Mouse (Mus musculus) megakaryocyte, embryonic 14.5 days (primary cell): ENCODE data around the gene Cfl1. TPM values are rescaled to one million over a fixed set of nuclear protein-coding genes. Genes with fewer than 3 reads are reported as not detected.
A peak's percentile ranks its signal among the peaks of the same experiment; 100 is the strongest.

Experiments used
- H3K27me3 ChIP-seq: replicated peaks from 2 replicates; pipeline ENCODE3; 2012; ENCODE audit warnings: inconsistent platforms
- H3K36me3 ChIP-seq: replicated peaks from 2 replicates; pipeline ENCODE3; 2012; ENCODE audit warnings: low read length, inconsistent platforms, mixed read lengths
- H3K4me1 ChIP-seq: 2 replicates; pipeline ENCODE4 v1.6.1; 2012; ENCODE audit warnings: inconsistent platforms
- H3K4me3 ChIP-seq: replicated peaks from 2 replicates; pipeline ENCODE3; 2012; ENCODE audit warnings: moderate library complexity, mild to moderate bottlenecking, inconsistent platforms
- H3K9me3 ChIP-seq: 2 replicates; pipeline ENCODE4 v1.6.1; 2012; ENCODE audit warnings: inconsistent platforms
- FLI1 ChIP-seq: IDR thresholded peaks from 2 replicates; pipeline ENCODE4 v1.6.1; 2012; ENCODE audit warnings: low read length, inconsistent platforms, mixed read lengths
- GATA1 ChIP-seq: IDR thresholded peaks from 3 replicates; pipeline ENCODE4 v1.6.1; 2012; ENCODE audit warnings: mixed read lengths, low read length, inconsistent platforms, borderline replicate concordance
- polyA plus RNA-seq: library from polyadenylated mRNA; stranded (reverse); fragments of >175 nt; gene quantifications from 2 replicates; pipeline ENCODE4 v1.2.3, GENCODE M21; 2012; ENCODE audit warnings: low replicate concordance; ENCODE audit not compliant: insufficient read depth

Cfl1 gene
- polyA plus RNA-seq, 1 experiment, result 2,588 TPM

DNA sequence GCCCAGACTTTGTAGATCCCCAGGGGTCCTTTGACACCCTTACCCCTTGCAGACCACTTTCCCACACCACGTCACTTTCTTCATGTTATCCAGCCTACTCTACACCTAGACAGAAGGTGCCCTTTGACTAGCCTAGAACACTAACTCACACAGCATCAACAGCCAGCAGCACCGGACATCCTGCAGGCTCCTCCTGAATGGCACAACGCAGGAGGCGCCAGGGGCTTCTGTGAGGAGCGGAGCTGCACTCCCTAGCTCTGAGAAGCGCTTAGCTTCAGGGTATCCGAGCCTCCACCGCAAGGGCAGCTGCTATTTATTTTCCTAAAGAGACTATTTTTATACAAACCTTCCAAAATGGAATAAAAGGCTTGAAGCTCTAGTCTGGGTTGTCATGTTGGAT is 34.7 kb upstream of the Cfl1 start:
- Histone ChIP-seq H3K27me3 (peaks cover 9% of the 10 kb centered on the region), H3K4me3 (peak overlapping the region; percentile 72), H3K9me3 (no peaks in the 10 kb centered on the region), H3K36me3 (peaks cover 20% of the 10 kb centered on the region), H3K4me1 (peaks cover 50% of the 10 kb centered on the region)
- TF ChIP-seq GATA1 (no peak), FLI1 (no peak)

DNA sequence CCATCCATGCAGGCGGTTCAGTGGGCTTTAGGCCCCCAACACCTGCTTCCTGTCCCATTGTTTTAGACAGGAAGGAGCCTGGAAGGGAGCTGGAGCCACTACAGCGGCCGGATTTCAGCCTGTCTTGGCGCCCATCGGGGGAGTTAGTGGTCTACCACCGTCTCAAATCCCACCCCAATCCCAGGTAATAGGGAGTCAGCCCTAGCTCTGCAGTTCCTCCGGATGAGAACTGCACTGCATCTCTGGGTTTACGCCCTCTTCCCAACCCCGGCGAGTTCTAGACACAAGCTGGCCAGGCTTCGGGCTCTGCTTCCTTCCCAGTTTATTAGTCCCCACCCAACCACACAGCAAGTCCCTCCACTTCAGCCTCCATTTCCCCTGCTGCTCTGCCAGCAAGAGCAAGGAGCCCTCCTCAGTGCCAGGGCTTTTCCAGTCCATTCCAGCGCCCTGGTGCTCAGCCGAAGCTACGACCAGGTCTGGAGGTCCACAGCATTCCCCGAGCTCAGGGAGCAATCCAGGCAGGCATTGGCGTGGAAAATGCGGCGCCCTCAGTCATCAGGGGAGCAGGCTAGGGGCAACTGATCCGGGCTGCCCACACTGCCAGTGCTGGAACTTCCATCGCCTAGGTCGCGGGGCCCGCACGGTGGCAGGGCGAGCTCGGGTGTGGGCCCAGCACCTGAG is 33.9 kb upstream of the Cfl1 start:
- H3K4me1 ChIP-seq, result peaks cover 56% of the 10 kb centered on the region
- peak overlapping the region; percentile 97 for H3K4me3 ChIP-seq
- peaks cover 20% of the 10 kb centered on the region for H3K36me3 ChIP-seq
- H3K9me3 ChIP-seq, result no peaks in the 10 kb centered on the region
- TF ChIP-seq GATA1, result no peak
- peaks cover 4% of the 10 kb centered on the region for H3K27me3 ChIP-seq

DNA sequence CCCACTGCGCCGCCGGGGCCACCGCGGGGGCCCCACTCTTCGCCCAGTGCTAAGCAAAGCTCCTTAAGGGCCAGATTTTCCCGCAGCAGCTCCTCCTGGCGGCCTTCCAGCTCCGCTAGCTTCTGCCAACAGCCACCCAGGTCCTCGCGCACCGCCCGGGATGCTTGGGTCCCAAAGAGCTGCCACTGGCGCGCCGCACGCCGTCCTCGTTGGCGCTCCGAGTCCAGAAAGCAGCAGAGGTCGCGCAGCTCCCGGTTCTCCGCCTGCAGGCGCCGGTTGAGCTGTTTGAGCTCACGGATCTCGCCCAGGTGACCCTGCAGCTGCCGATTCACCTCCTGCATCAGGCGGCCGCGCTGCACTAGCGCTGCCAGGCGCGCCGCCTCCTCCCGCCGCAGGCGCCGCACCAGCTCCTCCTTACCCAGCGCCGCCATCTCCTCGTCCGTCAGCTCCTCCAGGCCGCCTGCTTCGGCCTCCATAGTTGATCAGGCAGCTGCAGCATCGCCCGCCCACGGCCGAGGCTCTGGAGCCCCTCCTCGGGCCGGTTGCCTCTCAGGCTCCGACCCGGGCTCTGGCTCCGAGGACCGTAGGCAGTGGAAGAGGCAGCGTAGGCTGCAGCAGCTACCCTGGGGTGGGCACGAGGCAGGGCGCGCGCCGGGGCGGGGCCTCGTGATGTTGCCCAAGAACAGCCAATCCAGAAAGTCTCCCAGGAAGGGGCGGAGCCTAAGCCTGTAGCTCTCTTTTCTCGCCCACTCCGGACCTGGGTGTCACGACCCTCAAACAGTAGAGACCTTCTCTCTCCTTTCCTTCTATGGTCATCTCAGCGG is 33.1 kb upstream of the Cfl1 start:
- H3K4me1 ChIP-seq, result peaks cover 57% of the 10 kb centered on the region

DNA sequence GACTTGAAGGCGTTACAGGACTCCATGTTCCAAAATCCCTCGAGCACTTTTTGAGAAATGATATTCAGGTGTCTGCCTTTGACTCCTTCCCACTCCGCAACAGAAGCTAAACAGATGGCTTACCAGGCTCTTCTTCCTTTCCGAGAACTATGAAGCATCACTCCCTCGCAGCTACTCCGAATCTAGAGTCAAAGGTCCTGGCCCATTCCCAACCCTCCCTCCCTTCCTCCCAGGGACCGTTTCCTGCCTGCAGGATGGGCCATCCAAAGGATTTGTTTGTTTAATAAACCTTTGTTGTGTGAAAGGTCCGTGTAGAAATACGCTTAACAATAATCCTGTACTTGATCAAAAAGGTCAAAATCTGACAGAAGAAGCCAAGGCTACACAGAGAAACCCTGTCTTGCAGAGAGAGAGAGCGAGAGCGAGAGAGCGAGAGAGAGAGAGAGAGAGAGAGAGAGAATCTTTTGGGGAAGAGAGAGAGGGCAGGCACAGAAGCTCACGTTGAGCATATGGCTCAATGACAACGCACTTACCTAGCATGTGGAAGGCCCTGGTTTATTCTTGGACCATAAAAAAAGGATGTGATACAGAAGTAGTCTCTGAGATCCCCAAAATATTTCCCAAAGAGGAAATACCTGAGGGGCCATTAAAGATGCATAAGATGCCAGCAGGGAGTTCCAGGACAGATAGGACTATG is 32.4 kb upstream of the Cfl1 start, which contains the start of gene Ccdc85b:
Ccdc85b (minus strand) TSS at position 149 of the 697 bp plus-strand sequence.
- H3K36me3 ChIP-seq, result peaks cover 35% of the 10 kb centered on the region
- no peak for TF ChIP-seq FLI1
- no peak for TF ChIP-seq GATA1
- H3K9me3 ChIP-seq, result no peaks in the 10 kb centered on the region
- H3K4me1 ChIP-seq, result peaks cover 57% of the 10 kb centered on the region
- H3K4me3 ChIP-seq, result peak within 1 kb of the TSS; percentile 97
- no peaks in the 10 kb centered on the region for H3K27me3 ChIP-seq

More for the DNA sequence above, 33.1 kb upstream of the Cfl1 start:
- Histone ChIP-seq H3K27me3 (no peaks in the 10 kb centered on the region), H3K4me3 (peak overlapping the region; percentile 97), H3K9me3 (no peaks in the 10 kb centered on the region), H3K36me3 (peaks cover 28% of the 10 kb centered on the region)
- TF ChIP-seq FLI1 (no peak), GATA1 (no peak)

DNA sequence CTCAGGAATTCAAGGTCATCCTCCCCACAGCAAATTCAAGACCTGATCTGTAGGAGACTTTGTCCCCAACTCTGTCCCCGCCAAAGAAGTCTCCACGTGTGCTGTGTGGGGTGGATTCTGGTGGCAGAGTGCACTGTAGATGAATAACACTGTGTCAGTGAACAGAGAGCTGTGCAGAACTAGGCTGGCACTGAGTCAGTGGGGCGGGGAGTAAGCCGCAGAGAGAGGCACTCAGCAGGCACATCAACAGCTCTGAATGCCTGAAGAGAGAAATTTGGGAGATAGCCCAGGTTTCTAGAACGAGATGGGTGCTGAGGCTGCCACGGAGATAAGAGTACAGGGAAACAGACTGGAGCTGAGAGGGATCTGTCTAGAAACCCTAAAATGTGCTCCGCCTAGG is 31.2 kb upstream of the Cfl1 start:
- TF ChIP-seq FLI1, result no peak
- no peak for TF ChIP-seq GATA1
- Histone ChIP-seq H3K9me3 (no peaks in the 10 kb centered on the region), H3K36me3 (peaks cover 42% of the 10 kb centered on the region), H3K4me3 (no peak overlapping the region), H3K27me3 (no peaks in the 10 kb centered on the region), H3K4me1 (peaks cover 65% of the 10 kb centered on the region)

DNA sequence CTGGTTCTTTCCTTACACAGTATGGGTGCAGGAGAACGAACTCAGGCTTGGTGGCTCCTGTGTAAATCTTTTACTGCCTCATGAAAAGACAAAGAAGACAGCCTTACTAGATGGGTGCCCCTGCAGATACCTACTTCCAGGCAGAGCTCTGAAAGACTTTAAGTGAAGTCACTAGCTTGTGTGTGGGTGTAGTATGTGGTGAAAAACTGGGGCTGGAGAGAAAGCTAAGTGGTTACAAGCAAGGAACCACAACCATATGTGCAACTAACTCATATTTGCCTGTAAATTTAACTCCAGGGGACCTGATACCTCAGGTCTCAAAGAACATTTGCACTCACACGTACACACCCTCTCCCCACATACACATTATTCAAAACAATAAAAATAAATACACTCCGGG is 30.4 kb upstream of the Cfl1 start:
- Histone ChIP-seq H3K27me3 (no peaks in the 10 kb centered on the region), H3K4me1 (peaks cover 71% of the 10 kb centered on the region), H3K9me3 (no peaks in the 10 kb centered on the region), H3K36me3 (peaks cover 42% of the 10 kb centered on the region), H3K4me3 (peak overlapping the region; percentile 100)
- TF ChIP-seq GATA1, result no peak
- no peak for TF ChIP-seq FLI1

DNA sequence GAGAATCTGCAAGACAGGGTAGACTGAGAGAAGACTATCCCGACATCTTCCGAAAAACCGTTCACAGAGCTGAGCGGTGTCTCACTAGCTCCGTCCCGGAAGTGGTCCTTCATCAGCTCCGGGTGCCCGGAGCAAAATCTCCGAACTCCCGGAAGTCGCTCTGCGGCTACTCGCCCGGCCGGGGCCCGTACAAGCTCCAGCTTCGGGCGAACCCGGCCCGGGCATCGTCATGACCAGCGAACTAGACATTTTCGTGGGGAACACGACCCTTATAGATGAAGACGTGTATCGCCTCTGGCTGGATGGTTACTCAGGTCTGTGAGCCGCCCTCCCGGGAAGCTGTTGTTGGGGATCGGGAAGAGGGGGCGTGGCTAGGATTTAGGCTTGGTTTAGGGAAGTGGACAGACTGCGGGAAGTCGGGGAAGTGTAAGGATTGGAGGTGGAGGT is 29.8 kb upstream of the Cfl1 start, which contains the start of gene Fibp:
Fibp (plus strand) TSS at position 151 of the 447 bp plus-strand sequence.
- no peak for TF ChIP-seq GATA1
- TF ChIP-seq FLI1, result no peak
- Histone ChIP-seq H3K27me3 (no peaks in the 10 kb centered on the region), H3K4me1 (peaks cover 69% of the 10 kb centered on the region), H3K36me3 (peaks cover 42% of the 10 kb centered on the region), H3K4me3 (peak within 1 kb of the TSS; percentile 100), H3K9me3 (no peaks in the 10 kb centered on the region)

DNA sequence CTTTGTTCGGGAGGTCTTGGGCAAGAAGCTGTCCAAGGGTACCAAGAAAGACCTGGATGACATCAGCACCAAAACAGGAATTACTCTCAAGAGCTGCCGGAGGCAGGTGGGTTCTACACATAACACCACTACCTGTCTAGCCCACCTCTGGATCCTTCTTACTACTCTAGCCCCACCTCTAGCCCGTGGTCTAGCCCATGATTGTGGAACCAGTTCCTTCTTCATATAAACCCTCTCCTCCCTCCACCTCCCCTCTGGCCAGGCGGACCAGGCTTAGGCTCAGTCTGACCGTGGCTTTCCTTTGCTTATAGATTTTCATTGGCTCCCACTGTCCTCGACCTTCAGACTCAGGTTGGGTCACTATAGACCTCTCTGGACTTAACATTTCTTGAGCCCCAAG is 28.8 kb upstream of the Cfl1 start:
- Histone ChIP-seq H3K9me3 (no peaks in the 10 kb centered on the region), H3K36me3 (peaks cover 51% of the 10 kb centered on the region), H3K4me3 (peak overlapping the region; percentile 100), H3K4me1 (peaks cover 66% of the 10 kb centered on the region), H3K27me3 (no peaks in the 10 kb centered on the region)
- TF ChIP-seq FLI1, result no peak
- no peak for TF ChIP-seq GATA1

DNA sequence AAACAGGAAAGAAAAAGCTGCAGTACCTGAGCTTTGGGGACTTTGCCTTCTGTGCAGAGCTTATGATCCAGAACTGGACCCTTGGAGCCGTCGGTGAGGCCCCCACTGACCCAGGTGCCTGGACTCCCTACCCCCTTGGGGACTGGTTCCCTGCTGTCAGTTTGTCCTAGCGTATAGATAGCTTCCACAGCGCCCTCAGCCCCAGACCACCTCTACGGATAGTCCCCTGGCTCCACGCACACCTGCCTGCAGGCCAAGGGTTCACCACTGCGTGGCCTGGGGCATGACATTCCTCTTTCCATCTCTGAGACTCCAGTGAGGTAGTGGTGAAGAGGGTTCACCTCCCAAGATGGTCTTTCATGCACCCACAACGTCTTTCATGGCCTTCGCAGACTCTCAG is 27.0 kb upstream of the Cfl1 start:
- H3K36me3 ChIP-seq, result peaks cover 67% of the 10 kb centered on the region
- H3K4me3 ChIP-seq, result no peak overlapping the region
- H3K9me3 ChIP-seq, result no peaks in the 10 kb centered on the region
- peaks cover 73% of the 10 kb centered on the region for H3K4me1 ChIP-seq
- H3K27me3 ChIP-seq, result no peaks in the 10 kb centered on the region
- no peak for TF ChIP-seq GATA1
- no peak for TF ChIP-seq FLI1
